Mouse (Mus musculus): ENCODE measurements around the gene Mcfd2. TPM values are rescaled to one million over a fixed set of nuclear protein-coding genes. Genes with fewer than 3 reads are reported as not detected.

Mcfd2 gene
- total RNA-seq, 4 experiments from 2014 or later: 55.7 to 68.0 (median 63.1) TPM

DNA sequence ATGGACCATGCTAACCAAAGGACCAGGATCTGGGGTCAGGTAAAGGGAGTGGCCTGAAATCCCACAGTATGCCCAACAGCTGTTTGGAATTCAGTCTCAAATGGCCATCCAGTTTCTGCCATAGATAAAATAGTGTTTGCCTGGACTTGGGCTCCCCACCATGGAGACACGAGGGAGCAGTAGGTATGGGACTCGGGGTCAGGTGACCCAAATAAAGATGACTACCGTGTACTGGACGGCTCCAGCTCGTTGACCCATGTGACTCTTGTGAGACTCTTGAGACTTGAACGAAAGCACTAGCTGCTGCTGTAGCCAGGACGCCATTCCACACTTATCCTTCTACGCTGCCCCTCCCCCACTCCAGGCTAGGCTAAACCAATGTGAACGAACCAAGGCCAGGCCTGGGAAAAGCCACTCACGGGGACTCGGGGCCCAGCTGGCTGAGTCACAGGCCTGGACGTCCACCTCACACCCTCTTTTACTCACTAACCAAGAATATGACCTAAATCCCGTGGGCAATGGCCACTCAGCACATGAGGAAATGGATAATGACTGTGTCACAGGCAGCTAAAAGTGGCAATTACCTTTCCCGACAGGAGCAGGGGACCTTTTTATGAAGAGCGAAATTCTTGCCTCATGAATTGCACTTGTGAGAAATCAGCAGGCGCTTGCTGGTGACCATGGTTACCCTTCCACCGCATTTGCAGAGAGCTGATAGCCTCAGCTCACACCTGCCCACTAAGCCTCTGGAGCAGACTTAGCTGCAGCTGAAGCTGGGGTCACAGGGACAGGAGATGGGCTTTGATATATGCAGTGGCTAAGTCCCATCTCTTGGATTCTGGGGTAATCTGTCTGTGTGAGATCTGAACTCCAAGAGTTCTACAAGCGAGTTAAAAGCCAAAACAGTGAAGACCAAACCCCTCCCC is 28.7 kb downstream of the Mcfd2 start:
- peak in 1 of 2 experiments; percentile 47 for DNase-seq (ENCODE audit: low spot score in 2 of 2)

DNA sequence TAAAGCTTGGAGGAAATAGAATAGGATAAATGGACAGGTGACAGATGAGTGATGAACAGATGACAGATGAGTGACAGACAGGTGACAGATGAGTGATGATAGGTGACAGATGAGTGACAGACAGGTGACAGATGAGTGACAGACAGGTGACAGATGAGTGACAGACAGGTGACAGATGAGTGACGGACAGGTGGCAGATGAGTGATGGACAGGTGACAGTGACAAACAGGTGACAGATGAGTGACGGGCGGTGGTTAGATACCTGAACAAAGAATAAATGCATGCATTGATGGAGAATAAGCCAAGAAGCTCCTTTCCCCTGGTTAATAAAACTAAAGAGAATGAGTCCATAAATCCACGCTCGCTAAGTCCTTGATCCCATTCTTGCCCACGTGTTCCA is 30.7 kb downstream of the Mcfd2 start:
- no peak for DNase-seq (ENCODE audit: low spot score in 2 of 2)

DNA sequence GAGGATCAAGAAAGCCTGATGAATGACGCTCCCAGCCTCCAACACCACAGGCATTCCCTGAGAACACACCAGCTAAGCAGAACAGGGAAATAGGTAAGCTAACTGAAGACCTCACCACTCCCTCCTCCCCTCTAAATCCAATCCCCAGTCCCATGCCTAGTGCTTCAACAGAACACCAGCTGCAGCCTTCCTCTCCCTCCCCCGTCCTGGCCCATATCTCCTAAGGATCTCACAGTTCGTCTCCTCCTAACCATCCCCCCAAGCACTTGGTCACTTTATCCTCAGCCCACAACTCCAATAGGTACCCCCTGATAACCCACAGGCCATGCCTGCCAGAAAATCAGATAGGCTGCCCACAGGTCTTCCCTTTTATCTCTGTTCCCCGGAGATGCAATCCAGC is 37.9 kb downstream of the Mcfd2 start:
- no peak for DNase-seq (ENCODE audit: low spot score in 2 of 2)

DNA sequence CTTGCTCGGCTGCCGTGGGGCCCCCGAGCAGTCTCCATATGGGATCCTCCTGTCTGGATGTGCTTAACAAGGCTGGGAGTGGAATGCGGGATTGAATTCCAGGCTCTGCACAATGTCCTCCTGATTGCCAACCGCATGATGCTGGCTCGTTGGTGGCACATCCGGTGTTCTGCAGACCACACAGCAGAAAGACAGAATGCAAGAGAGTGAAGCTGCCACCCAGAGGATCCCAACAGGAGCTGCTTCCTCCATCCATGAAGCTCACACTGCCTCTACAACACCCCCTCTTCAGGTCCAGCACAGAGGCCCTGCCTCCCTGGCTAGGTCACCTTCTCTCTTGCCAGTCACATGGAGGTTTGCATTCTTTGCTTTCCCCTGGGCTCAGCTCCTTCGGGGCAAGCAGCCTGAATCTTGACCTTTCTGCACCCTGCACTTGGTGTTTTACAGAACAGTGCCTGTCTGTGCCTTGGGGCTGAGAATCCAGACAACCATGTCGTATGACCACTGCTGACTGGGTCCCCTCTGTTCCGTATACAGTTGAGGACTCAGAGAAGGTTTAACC is 39.6 kb downstream of the Mcfd2 start:
- DNase-seq (ENCODE audit: low spot score in 2 of 2): no peak

DNA sequence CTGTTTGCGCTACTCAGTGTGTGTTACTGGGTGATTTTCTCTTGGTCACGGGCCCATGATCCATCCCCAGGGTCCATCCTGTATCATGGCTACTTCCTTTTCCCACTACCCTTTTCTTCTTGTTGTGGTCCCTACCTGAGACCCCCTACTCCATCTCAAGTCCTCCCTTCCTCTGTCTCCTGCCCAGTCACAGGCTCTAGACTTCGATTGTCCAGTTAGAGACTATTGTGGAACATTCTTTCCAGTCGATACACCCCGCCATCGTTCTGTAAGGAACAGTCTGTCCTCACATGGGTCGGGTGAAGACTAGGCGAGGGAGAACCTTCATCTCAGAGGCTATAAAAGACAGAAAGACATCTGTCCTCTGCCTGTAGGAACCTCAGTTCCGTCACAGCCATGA is 40.4 kb downstream of the Mcfd2 start:
- DNase-seq (ENCODE audit: low spot score in 2 of 2): no peak

DNA sequence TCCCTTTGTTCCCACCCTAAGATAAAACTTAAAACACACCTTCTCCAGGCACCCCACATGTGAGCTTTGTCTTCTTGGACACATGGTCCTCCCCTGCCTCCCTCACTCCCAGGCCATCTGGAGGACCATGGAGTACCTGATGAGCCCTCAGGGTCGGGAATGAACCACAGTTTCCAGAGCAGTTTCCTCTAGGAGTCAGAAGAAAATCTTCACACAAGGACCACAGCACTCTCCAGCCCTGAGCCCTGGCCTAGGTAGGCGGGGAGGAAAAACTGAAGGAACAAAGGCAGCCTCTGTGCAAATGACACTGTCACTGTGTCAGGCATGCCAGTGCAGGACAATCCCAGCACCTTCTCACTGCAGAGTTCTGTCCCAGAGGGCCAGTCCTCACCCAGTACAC is 41.3 kb downstream of the Mcfd2 start:
- DNase-seq (ENCODE audit: low spot score in 2 of 2): no peak

DNA sequence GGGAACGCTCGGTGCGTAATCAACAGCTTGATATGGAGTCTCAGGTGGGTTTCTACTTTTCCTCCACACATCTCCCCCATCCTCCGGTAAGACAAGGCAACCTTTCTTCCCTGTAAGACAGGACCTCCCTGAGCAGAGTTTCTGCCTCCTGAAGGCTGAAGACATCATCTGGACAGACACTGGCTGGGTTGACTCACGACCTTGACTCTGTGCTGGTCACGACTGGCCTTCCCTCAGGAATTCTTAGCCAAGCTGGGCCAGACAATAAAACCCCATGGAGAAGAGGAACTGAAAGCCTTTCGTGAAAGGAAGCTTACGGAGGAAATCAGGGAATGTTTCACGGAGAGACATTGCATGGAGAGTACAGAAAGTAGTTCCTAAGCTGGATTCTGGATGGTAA is 46.3 kb downstream of the Mcfd2 start:
- no peak for DNase-seq (ENCODE audit: low spot score in 2 of 2)

DNA sequence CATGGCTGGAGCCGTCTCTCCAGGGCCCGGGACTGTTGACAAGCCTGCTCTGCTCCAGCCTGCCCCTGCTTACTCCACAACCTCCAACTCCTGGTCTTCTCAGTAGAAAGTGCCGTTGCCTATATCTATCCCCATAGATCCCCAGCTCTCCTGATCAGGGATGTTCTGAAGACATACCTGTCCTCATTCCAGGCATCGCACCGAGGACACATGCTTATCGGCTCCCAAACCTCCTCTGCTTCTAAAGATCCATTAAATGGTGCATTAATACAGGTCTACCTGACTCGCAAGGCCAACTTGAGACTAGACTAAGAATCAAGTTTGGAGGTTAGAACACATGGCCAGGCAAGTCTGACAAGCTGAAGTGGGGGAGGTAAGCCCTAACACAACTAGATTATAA is 51.2 kb downstream of the Mcfd2 start:
- DNase-seq (ENCODE audit: low spot score in 2 of 2): no peak

DNA sequence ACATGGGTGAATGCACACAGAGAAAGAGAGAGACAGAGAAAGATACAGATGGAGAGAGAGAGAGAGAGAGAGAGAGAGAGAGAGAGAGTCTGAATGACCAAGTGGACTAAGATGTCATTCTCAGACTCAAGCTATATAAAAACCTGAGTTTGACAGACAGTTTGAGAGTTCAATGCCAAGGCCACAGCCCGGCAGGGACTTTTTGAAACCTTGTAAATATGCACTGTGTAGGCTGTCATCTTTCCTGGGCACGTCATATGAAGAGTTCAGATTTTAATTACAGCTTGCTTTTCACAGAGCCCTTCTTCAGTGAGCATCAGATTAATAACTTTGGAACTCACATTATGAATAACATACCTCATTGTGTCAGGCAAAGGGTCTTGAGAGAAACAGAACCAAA is 55.2 kb downstream of the Mcfd2 start:
- no peak for DNase-seq (ENCODE audit: low spot score in 2 of 2)

DNA sequence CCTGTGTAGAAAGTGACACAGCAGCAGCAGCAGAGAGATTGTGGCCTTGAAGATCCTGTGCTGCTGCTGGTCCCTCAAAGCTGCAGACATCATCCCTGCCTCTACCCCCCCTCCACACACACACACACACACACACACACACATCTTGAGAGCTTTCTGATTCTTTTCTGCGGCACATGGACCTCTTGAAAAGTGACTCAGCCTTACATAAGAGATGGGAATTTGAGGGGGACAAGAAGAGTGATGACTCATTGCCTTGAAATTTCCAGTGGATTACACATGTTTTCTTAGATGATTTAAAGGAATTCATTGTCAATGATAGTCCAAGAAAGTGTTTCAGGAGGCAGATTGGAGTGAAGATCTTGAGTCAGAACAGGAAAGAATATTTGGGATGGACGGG is 58.9 kb downstream of the Mcfd2 start:
- peak in 1 of 2 experiments; percentile 24 for DNase-seq (ENCODE audit: low spot score in 2 of 2)

Other genes starting within 250 kb of the Mcfd2 start
- gene Pigf, start 240.5 kb downstream of the Mcfd2 start, total RNA-seq (2022): 10 to 100 TPM; 18.0 to 21.0 (median 20.5) TPM
- gene Cript, start 240.4 kb downstream of the Mcfd2 start, total RNA-seq (2022): 10 to 100 TPM; 54.1 to 75.8 (median 67.2) TPM
- 100 to 1,000 TPM; 106 to 127 (median 111) TPM for gene Socs5, start 158.3 kb downstream of the Mcfd2 start, total RNA-seq (2022)
- 10 to 100 TPM; 12.8 to 14.8 (median 13.1) TPM for gene Ttc7, start 17.0 kb upstream of the Mcfd2 start, total RNA-seq (2022)
- not detected for gene Stpg4, start 161.8 kb upstream of the Mcfd2 start, total RNA-seq (2022)
- 1,000 to 10,000 TPM; 2,138 to 2,258 (median 2,232) TPM for gene Calm2, start 181.0 kb upstream of the Mcfd2 start, total RNA-seq (2022)